Mouse (Mus musculus): Measurements from ENCODE around the gene Agrp.
A peak's percentile ranks its signal among the peaks of the same experiment; 100 is the strongest.
"Not testable (repeated sequence)": the region's sequence is repeated elsewhere in the genome, so short reads cannot be mapped to it uniquely, and the experiment has no call there.

Gene Agrp

GRCm38 (mm10) chr8:105601301-105601700 is 35.9 kb downstream of the Agrp start:
- no peak for DNase-seq (ENCODE audit: low read depth, low spot score)

GRCm38 (mm10) chr8:105598777-105599176 is 38.4 kb downstream of the Agrp start:
- DNase-seq (ENCODE audit: low read depth, low spot score): no peak

DNA sequence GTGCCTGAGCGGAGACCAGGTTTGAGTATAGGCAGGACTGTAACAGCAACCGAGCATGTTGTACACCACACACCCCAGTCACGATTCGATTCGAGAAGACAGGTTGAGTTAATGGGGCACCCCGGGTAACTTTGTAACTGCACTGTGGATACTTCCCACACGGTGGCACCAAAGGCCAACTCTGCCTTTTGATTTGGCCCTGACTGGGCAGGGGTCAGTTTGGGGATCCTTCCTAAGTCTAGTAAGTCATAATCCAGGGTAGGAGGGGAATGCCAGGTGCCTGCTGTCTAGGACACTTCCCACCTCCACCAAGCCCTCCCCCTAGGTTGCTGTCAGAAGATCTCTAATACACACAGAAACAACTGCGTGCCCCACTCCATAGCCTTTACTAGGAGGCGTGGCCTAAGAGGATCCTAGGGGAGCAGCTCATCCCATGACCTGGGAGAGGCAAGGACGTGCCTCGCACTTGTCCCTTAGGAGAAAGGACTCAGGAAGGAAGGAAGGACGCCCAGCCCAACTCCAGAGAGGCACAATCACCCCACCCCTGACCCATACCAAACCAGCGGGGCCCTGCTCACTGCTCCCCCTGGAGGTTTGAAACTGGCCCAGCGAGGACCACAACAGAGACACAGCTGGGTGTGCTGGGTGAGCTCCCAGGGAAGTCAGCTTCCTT is 40.7 kb downstream of the Agrp start:
- no peak for DNase-seq (ENCODE audit: low read depth, low spot score)

- DNase-seq (ENCODE audit: low read depth, low spot score): no peak
Observed at GRCm38 (mm10) chr8:105594451-105595242, 42.5 kb downstream of the Agrp start.

DNA sequence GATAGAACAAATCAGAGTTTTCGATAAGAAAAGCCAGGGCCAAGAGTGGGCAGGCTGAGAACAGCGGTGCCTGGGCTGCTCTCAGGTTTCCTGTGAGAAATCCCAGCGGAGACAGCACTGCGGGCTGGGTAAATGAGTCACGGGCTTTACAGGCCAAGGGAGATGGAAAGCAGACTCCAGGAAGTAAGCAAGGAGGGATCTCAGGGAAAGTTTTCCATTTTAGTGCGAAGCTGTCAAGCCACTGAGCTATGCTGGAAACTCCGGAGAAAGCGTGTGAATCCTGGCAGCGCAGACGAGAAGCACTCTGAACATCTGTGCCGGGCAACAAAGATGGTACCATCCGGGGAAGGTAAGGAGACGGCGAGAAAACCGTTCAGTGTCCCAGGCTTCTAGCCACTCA is 43.3 kb downstream of the Agrp start:
- no peak for DNase-seq (ENCODE audit: low read depth, low spot score)

GRCm38 (mm10) chr8:105592431-105592830 is 44.8 kb downstream of the Agrp start:
- DNase-seq (ENCODE audit: low read depth, low spot score): no peak

DNA sequence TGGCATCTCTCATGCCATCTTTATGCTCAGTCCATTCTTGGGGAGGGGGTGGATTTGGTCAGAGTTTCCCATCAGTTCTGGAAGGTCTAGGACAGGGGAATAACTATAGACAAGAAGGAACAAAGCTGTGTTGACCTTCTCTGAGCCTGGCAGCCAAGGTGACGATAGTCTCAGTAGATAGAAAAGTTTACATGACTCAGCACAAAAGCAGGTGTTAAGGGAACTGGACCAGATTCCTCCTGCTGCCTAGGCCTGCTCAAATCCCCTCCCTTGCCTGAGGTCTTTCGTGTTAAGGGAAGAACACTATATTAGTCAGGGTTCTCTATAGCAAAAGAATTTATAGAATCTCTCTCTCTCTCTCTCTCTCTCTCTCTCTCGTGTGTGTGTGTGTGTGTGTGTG is 57.5 kb downstream of the Agrp start:
- DNase-seq (ENCODE audit: low read depth, low spot score): no peak

DNA sequence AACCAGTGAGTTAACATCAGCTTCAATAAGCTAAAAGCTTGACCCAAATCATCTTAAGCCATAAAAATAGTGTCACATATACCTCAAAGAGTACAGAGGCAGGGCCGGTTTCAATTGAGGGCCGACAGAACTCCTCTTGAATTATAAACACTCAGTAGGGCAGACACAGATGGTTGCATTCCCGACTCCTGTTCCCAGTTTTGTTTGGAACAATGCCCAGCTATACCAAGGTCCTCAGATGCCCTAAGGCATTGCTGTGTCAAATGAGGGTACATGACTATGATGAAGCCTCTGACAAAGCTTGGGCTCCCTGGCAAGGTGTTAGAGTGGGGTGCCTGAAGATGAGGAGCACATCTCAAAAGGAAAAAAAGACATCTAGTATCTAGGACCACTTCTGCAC is 61.7 kb downstream of the Agrp start:
- DNase-seq (ENCODE audit: low read depth, low spot score): no peak

- no peak for DNase-seq (ENCODE audit: low read depth, low spot score)
Observed at GRCm38 (mm10) chr8:105574741-105575140, 62.5 kb downstream of the Agrp start.

GRCm38 (mm10) chr8:105573427-105573826 is 63.8 kb downstream of the Agrp start:
- no peak for DNase-seq (ENCODE audit: low read depth, low spot score)

- no peak for DNase-seq (ENCODE audit: low read depth, low spot score)
Observed at GRCm38 (mm10) chr8:105571810-105572209, 65.4 kb downstream of the Agrp start.

GRCm38 (mm10) chr8:105566703-105567595 is 70.2 kb downstream of the Agrp start:
- no peak for DNase-seq (ENCODE audit: low read depth, low spot score)

- DNase-seq (ENCODE audit: low read depth, low spot score): peak; percentile 97
Observed at GRCm38 (mm10) chr8:105565952-105566702, 71.1 kb downstream of the Agrp start, which contains the start of gene Atp6v0d1. TSS of gene Atp6v0d1 (minus strand) at chr8:105566047.

- no peak for DNase-seq (ENCODE audit: low read depth, low spot score)
Observed at GRCm38 (mm10) chr8:105565401-105565881, 71.8 kb downstream of the Agrp start.

GRCm38 (mm10) chr8:105564573-105565229 is 72.5 kb downstream of the Agrp start:
- not testable (repeated sequence) for DNase-seq (ENCODE audit: low read depth, low spot score)

GRCm38 (mm10) chr8:105563871-105564270 is 73.3 kb downstream of the Agrp start:
- no peak for DNase-seq (ENCODE audit: low read depth, low spot score)

- no peak for DNase-seq (ENCODE audit: low read depth, low spot score)
Observed at GRCm38 (mm10) chr8:105562863-105563262, 74.3 kb downstream of the Agrp start.

- DNase-seq (ENCODE audit: low read depth, low spot score): no peak
Observed at GRCm38 (mm10) chr8:105555230-105555629, 82.0 kb downstream of the Agrp start.

DNA sequence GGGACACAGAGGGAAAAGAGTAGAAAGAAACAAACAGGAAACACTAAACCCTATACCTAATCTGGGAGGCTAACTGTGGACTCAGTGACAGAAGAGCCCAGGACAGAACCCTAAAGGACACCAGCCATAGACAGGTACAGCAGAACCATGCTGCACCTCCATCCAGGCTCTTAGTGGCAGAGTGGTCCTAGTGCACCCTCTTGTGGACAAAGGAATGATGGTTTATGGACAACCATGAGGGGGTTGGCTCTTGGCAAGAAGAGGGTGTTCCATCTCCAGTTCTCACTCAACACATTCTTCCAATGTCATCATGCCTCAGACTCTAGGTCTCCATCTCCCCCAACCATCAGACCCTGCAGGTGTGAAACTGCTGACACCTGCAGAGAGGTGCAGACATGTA is 83.1 kb downstream of the Agrp start:
- no peak for DNase-seq (ENCODE audit: low read depth, low spot score)

DNA sequence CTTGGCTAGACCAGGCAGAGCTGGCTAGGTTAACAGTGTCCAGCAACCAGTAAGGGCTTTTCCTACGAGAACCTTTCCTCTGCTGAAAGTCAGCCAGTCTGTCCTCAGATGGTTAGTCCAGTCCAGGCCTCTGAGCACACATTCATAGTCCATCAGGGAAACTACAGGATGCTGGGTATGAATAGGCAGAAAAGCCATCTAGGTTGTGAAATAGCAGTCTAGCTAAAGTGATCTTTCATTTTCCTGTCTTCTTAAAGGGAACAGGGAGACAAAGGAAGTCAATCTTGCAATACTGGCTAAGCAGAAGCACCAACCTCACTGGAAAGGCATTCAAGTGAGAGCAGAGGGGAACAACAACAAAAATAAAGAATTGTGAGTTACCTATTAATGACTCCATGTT is 84.4 kb downstream of the Agrp start:
- no peak for DNase-seq (ENCODE audit: low read depth, low spot score)

GRCm38 (mm10) chr8:105552032-105552431 is 85.2 kb downstream of the Agrp start:
- DNase-seq (ENCODE audit: low read depth, low spot score): no peak
